Mouse (Mus musculus): ENCODE measurements around the gene Usp20.

DNA sequence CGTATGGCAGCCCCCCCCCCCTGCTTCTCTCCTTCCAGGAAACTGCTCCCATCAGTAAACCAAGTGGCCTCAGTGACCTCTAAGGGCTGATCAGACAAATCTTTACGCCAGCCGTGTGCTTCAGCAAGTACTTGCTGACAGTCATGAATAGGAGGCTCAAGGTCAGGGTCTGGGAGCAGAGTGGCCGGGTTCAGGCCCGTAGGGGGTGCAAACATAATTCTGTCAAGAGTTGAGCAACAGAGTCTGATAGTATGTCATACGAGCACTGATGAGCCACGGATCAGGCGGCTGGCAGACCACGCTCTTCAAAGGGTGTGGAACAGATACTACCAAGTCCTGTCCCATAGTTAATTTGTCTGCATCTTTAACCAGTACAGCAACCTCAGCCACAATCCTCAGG is 8.1 kb downstream of the Usp20 start:
- TF ChIP-seq GATA1 (IDR thresholded peaks at IDR 0.05; ENCODE audit: borderline replicate concordance, low read length) (no peak), FLI1 (IDR thresholded peaks at IDR 0.05; ENCODE audit: low read length) (no peak)
